Mouse (Mus musculus): ENCODE measurements at regions not wholly inside any gene's neighbourhood (a gene's known extent, or its start where the extent isn't known, plus 50 kb on each side); places are given as distances from the start of the nearest gene placed in this dataset.

- TF ChIP-seq MYC (IDR thresholded peaks at IDR 0.05; ENCODE audit: low read depth, low read length) (no peak), USF2 (IDR thresholded peaks at IDR 0.05; ENCODE audit: borderline replicate concordance in 1 of 2, insufficient read depth in 1 of 2, low read depth in 1 of 2, low read length in 2 of 2) (no peak), GABPA (IDR thresholded peaks at IDR 0.05; ENCODE audit: low read depth, low read length) (no peak), CHD2 (IDR thresholded peaks at IDR 0.05; ENCODE audit: low read length) (no peak), SMC3 (IDR thresholded peaks at IDR 0.05; ENCODE audit: low read depth, low read length) (no peak), MYB (IDR thresholded peaks at IDR 0.05; ENCODE audit: low read depth, low read length) (no peak), E2F4 (IDR thresholded peaks at IDR 0.05; ENCODE audit: borderline replicate concordance, low read depth, low read length) (no peak), POLR2AphosphoS2 (IDR thresholded peaks at IDR 0.05; ENCODE audit: low read length) (no peak), MXI1 (IDR thresholded peaks at IDR 0.05; ENCODE audit: low read depth, low read length) (no peak), JUND (IDR thresholded peaks at IDR 0.05; ENCODE audit: low read depth, low read length) (no peak), NRF1 (IDR thresholded peaks at IDR 0.05; ENCODE audit: insufficient read depth, low read depth, low read length, poor library complexity, severe bottlenecking) (no peak), ZMIZ1 (IDR thresholded peaks at IDR 0.05; ENCODE audit: low read depth, low read length) (no peak), TBP (IDR thresholded peaks at IDR 0.05; ENCODE audit: low read depth, low read length) (no peak), RCOR1 (IDR thresholded peaks at IDR 0.05; ENCODE audit: low read depth, low read length) (no peak), MAFK (IDR thresholded peaks at IDR 0.05; ENCODE audit: borderline replicate concordance, low read depth, low read length) (no peak), CTCF (IDR thresholded peaks at IDR 0.05 in 2 of 3, conservative IDR thresholded peaks at IDR 0.05 in 1 of 3; ENCODE audit: control insufficient read depth in 1 of 3, insufficient read depth in 1 of 3, low read depth in 2 of 3, low read length in 3 of 3, poor library complexity in 1 of 3, severe bottlenecking in 1 of 3) (no peak), ETS1 (IDR thresholded peaks at IDR 0.05; ENCODE audit: low read depth, low read length) (no peak), USF1 (IDR thresholded peaks at IDR 0.05; ENCODE audit: low read depth, low read length) (no peak)
- no peak for DNase-seq (ENCODE audit: low read depth, low spot score)
- no peaks in the 10 kb centered on the region for H3K79me2 ChIP-seq (ENCODE audit: control insufficient read depth, insufficient read depth, low read length, poor library complexity)
- H3K9ac ChIP-seq (ENCODE audit: control insufficient read depth, low read depth, low read length, poor library complexity, severe bottlenecking) = no peak overlapping the region
- no peaks in the 10 kb centered on the region for H3K9me3 ChIP-seq (replicated peaks; ENCODE audit: insufficient read depth, low read length)
- H3K36me3 ChIP-seq (ENCODE audit: control insufficient read depth in 1 of 2, insufficient read depth in 2 of 2, low read length in 2 of 2) = no peaks in the 10 kb centered on the region
- no peaks in the 10 kb centered on the region for H3K4me1 ChIP-seq (ENCODE audit: control insufficient read depth in 1 of 2, insufficient read depth in 2 of 2, low read length in 2 of 2)
- H3K27me3 ChIP-seq (ENCODE audit: control insufficient read depth in 1 of 2, insufficient read depth in 2 of 2, low read length in 2 of 2) = no peaks in the 10 kb centered on the region
- no peak overlapping the region for H3K4me3 ChIP-seq (ENCODE audit: control insufficient read depth in 1 of 2, insufficient read depth in 1 of 2, low read depth in 2 of 2, low read length in 2 of 2)
- no peak overlapping the region for H3K27ac ChIP-seq (ENCODE audit: control insufficient read depth, low read depth, low read length)
Observed at GRCm38 (mm10) chr10:125810590-125810989, 155.4 kb upstream of the Lrig3 start.

- H3K27ac ChIP-seq (ENCODE audit: control insufficient read depth, low read depth, low read length) = no peak overlapping the region
- TF ChIP-seq NRF1 (IDR thresholded peaks at IDR 0.05; ENCODE audit: insufficient read depth, low read depth, low read length, poor library complexity, severe bottlenecking) = no peak
- no peak for TF ChIP-seq TCF12 (IDR thresholded peaks at IDR 0.05; ENCODE audit: low read depth, low read length)
- no peak for TF ChIP-seq CHD1 (IDR thresholded peaks at IDR 0.05; ENCODE audit: low read depth, low read length)
- TF ChIP-seq MYC (IDR thresholded peaks at IDR 0.05; ENCODE audit: low read depth, low read length) = no peak
- no peak for TF ChIP-seq SIN3A (IDR thresholded peaks at IDR 0.05; ENCODE audit: low read length)
- no peak for TF ChIP-seq POLR2AphosphoS5 (IDR thresholded peaks at IDR 0.05; ENCODE audit: borderline replicate concordance, low read depth, low read length)
- TF ChIP-seq MYB (IDR thresholded peaks at IDR 0.05; ENCODE audit: low read depth, low read length) = no peak
- no peak for TF ChIP-seq GATA1 (IDR thresholded peaks at IDR 0.05; ENCODE audit: low read depth, low read length)
- TF ChIP-seq USF1 (IDR thresholded peaks at IDR 0.05; ENCODE audit: low read depth, low read length) = no peak
- no peak for TF ChIP-seq KAT2A (conservative IDR thresholded peaks at IDR 0.05; ENCODE audit: low read depth, low read length)
- no peak for TF ChIP-seq ZC3H11A (IDR thresholded peaks at IDR 0.05; ENCODE audit: low read depth, low read length)
- no peak for TF ChIP-seq POLR2A (IDR thresholded peaks at IDR 0.05; ENCODE audit: control insufficient read depth in 1 of 2, insufficient read depth in 1 of 2, low read depth in 1 of 2, low read length in 2 of 2, poor library complexity in 1 of 2)
- TF ChIP-seq GABPA (IDR thresholded peaks at IDR 0.05; ENCODE audit: low read depth, low read length) = no peak
- no peak for TF ChIP-seq ZKSCAN1 (IDR thresholded peaks at IDR 0.05; ENCODE audit: low read depth, low read length)
- no peak for TF ChIP-seq CHD2 (IDR thresholded peaks at IDR 0.05; ENCODE audit: low read length)
- TF ChIP-seq RCOR1 (IDR thresholded peaks at IDR 0.05; ENCODE audit: low read depth, low read length) = no peak
- no peak overlapping the region for H3K4me3 ChIP-seq (ENCODE audit: control insufficient read depth in 1 of 2, insufficient read depth in 1 of 2, low read depth in 2 of 2, low read length in 2 of 2)
- no peaks in the 10 kb centered on the region for H3K4me1 ChIP-seq (ENCODE audit: control insufficient read depth in 1 of 2, insufficient read depth in 2 of 2, low read length in 2 of 2)
- no peaks in the 10 kb centered on the region for H3K9me3 ChIP-seq (replicated peaks; ENCODE audit: insufficient read depth, low read length)
- H3K27me3 ChIP-seq (ENCODE audit: control insufficient read depth in 1 of 2, insufficient read depth in 2 of 2, low read length in 2 of 2) = no peaks in the 10 kb centered on the region
- no peaks in the 10 kb centered on the region for H3K79me2 ChIP-seq (ENCODE audit: control insufficient read depth, insufficient read depth, low read length, poor library complexity)
- no peaks in the 10 kb centered on the region for H3K36me3 ChIP-seq (ENCODE audit: control insufficient read depth in 1 of 2, insufficient read depth in 2 of 2, low read length in 2 of 2)
- no peak for DNase-seq (ENCODE audit: low read depth, low spot score)
- no peak overlapping the region for H3K9ac ChIP-seq (ENCODE audit: control insufficient read depth, low read depth, low read length, poor library complexity, severe bottlenecking)
Observed at GRCm38 (mm10) chr10:125814191-125814887, 151.6 kb upstream of the Lrig3 start.
